Mouse (Mus musculus) embryonic facial prominence, embryonic 13.5 days (tissue): ENCODE measurements around the gene Agk. TPM values are rescaled to one million over a fixed set of nuclear protein-coding genes. Genes with fewer than 3 reads are reported as not detected.

Source experiments
- ATAC-seq: fragments of 200-750 bp; cut with Nextera tagmentation; 2 replicates; pipeline ENCODE4 v1.8.0; 2017; ENCODE audit warnings: low read depth; ENCODE audit not compliant: insufficient number of reproducible peaks, insufficient read depth, low FRiP score, low TSS enrichment
- H3K27ac ChIP-seq: fragments of 300-500 bp; sonication (generic); 2 replicates; pipeline ENCODE4 v1.5.1; 2015; ENCODE audit warnings: moderate library complexity, mild to moderate bottlenecking, inconsistent platforms
- H3K27me3 ChIP-seq: fragments of 300-500 bp; sonication (generic); 2 replicates; pipeline ENCODE4 v1.6.1; 2015; ENCODE audit warnings: mild to moderate bottlenecking, inconsistent platforms
- H3K36me3 ChIP-seq: fragments of 300-500 bp; sonication (generic); 2 replicates; pipeline ENCODE4 v1.6.1; 2015; ENCODE audit warnings: mild to moderate bottlenecking, inconsistent platforms
- H3K4me1 ChIP-seq: fragments of 300-500 bp; sonication (generic); 2 replicates; pipeline ENCODE4 v1.6.1; 2015; ENCODE audit warnings: inconsistent platforms
- H3K4me2 ChIP-seq: fragments of 300-500 bp; sonication (generic); 2 replicates; pipeline ENCODE4 v1.6.1; 2015; ENCODE audit warnings: moderate library complexity, mild to moderate bottlenecking, inconsistent platforms
- H3K4me3 ChIP-seq: fragments of 300-500 bp; sonication (generic); 2 replicates; pipeline ENCODE4 v1.5.1; 2015; ENCODE audit warnings: mild to moderate bottlenecking, inconsistent platforms
- H3K9ac ChIP-seq: fragments of 300-500 bp; sonication (generic); 2 replicates; pipeline ENCODE4 v1.6.1; 2015; ENCODE audit warnings: mild to moderate bottlenecking, inconsistent platforms
- H3K9me3 ChIP-seq: fragments of 300-500 bp; sonication (generic); 2 replicates; pipeline ENCODE4 v1.6.1; 2016; ENCODE audit warnings: inconsistent platforms
- WGBS: fragments of 180-500 bp; shearing (Covaris S2); methylation state at CpG from one replicate; pipeline ENCODE4 v1.1.7; 2015; ENCODE audit warnings: mixed read lengths; 5-methylcytosine and 5-hydroxymethylcytosine counted together
- polyA plus RNA-seq: library from polyadenylated mRNA; unstranded; fragments of >200 nt; fragmentation: Nextera tagmentation; extraction: Ambion mirVana; gene quantifications from 2 replicates; pipeline ENCODE4 v1.2.1, GENCODE M21; 2015

The Agk gene
- polyA plus RNA-seq, 1 experiment from 2014 or later: 52.2 TPM

- no peak overlapping the region for H3K27ac ChIP-seq
- H3K27me3 ChIP-seq: peaks cover 4% of the 10 kb centered on the region
- H3K9me3 ChIP-seq: no peaks in the 10 kb centered on the region
- H3K4me2 ChIP-seq: no peak overlapping the region
- no peak overlapping the region for H3K9ac ChIP-seq
- H3K4me3 ChIP-seq: no peak overlapping the region
- no peaks in the 10 kb centered on the region for H3K36me3 ChIP-seq
- peaks cover 28% of the 10 kb centered on the region for H3K4me1 ChIP-seq
- no peak for ATAC-seq
- 82% methylated on average over 17 of the region's 17 CpGs for whole genome bisulfite sequencing
Measured at GRCm38 (mm10) chr6:40432346-40433275, 107.6 kb downstream of the Agk start.

GRCm38 (mm10) chr6:40434697-40435096 is 109.7 kb downstream of the Agk start:
- H3K27ac ChIP-seq: peak overlapping the region; percentile 76; the same call in 1 of the 2 replicates
- H3K9ac ChIP-seq: peak overlapping the region; percentile 85
- H3K4me1 ChIP-seq: peaks cover 24% of the 10 kb centered on the region
- H3K9me3 ChIP-seq: no peaks in the 10 kb centered on the region
- no peaks in the 10 kb centered on the region for H3K36me3 ChIP-seq
- ATAC-seq: no peak
- 12% methylated on average over 7 of the region's 7 CpGs for WGBS
- peaks cover 16% of the 10 kb centered on the region for H3K27me3 ChIP-seq
- peak overlapping the region; percentile 74 for H3K4me3 ChIP-seq
- peak overlapping the region; percentile 68 for H3K4me2 ChIP-seq

GRCm38 (mm10) chr6:40435151-40436046 is 110.4 kb downstream of the Agk start:
- peak; percentile 46 for ATAC-seq
- peak overlapping the region; percentile 85 for H3K9ac ChIP-seq
- peaks cover 22% of the 10 kb centered on the region for H3K4me1 ChIP-seq
- WGBS: under 1% methylated on average over 68 of the region's 72 CpGs
- peak overlapping the region; percentile 74 for H3K4me3 ChIP-seq
- peaks cover 23% of the 10 kb centered on the region for H3K27me3 ChIP-seq
- H3K9me3 ChIP-seq: no peaks in the 10 kb centered on the region
- H3K4me2 ChIP-seq: peak overlapping the region; percentile 68
- H3K27ac ChIP-seq: peak overlapping the region; percentile 76
- H3K36me3 ChIP-seq: no peaks in the 10 kb centered on the region

GRCm38 (mm10) chr6:40436047-40436483 is 111.1 kb downstream of the Agk start, which contains the start of gene E330009J07Rik:
E330009J07Rik (minus strand) TSS chr6:40436135.
- under 1% methylated on average over 37 of the region's 38 CpGs for WGBS
- ATAC-seq: peak; percentile 88
- H3K9ac ChIP-seq: peak within 1 kb of the TSS; percentile 85
- peaks cover 28% of the 10 kb centered on the region for H3K27me3 ChIP-seq
- H3K36me3 ChIP-seq: no peaks in the 10 kb centered on the region
- peak within 1 kb of the TSS; percentile 76 for H3K27ac ChIP-seq
- H3K9me3 ChIP-seq: no peaks in the 10 kb centered on the region
- H3K4me1 ChIP-seq: peaks cover 20% of the 10 kb centered on the region
- H3K4me3 ChIP-seq: peak within 1 kb of the TSS; percentile 74
- H3K4me2 ChIP-seq: peak within 1 kb of the TSS; percentile 68

GRCm38 (mm10) chr6:40438936-40439335 is 114.0 kb downstream of the Agk start, which contains the start of gene Wee2:
Wee2 (plus strand) TSS chr6:40439088.
- no peak within 1 kb of the TSS for H3K9ac ChIP-seq
- no peak within 1 kb of the TSS for H3K27ac ChIP-seq
- H3K9me3 ChIP-seq: no peaks in the 10 kb centered on the region
- H3K4me1 ChIP-seq: peaks cover 14% of the 10 kb centered on the region
- no peak for ATAC-seq
- H3K36me3 ChIP-seq: no peaks in the 10 kb centered on the region
- whole genome bisulfite sequencing: 78% methylated on average over 5 of the region's 5 CpGs
- no peak within 1 kb of the TSS; the same call in 1 of the 2 replicates for H3K4me2 ChIP-seq
- H3K27me3 ChIP-seq: peaks cover 35% of the 10 kb centered on the region
- H3K4me3 ChIP-seq: no peak within 1 kb of the TSS

GRCm38 (mm10) chr6:40439731-40440130 is 114.8 kb downstream of the Agk start:
- Histone ChIP-seq H3K9ac (no peak overlapping the region), H3K4me2 (no peak overlapping the region; the same call in 1 of the 2 replicates), H3K27ac (no peak overlapping the region), H3K4me3 (no peak overlapping the region), H3K27me3 (peaks cover 35% of the 10 kb centered on the region), H3K36me3 (no peaks in the 10 kb centered on the region), H3K4me1 (peaks cover 7% of the 10 kb centered on the region), H3K9me3 (no peaks in the 10 kb centered on the region)
- WGBS: 45% methylated on average over 12 of the region's 12 CpGs
- no peak for ATAC-seq

- peaks cover under 1% of the 10 kb centered on the region; the same call in 1 of the 2 replicates for H3K4me1 ChIP-seq
- 58% methylated on average over 3 of the region's 3 CpGs for WGBS
- no peak overlapping the region for H3K4me3 ChIP-seq
- no peaks in the 10 kb centered on the region for H3K9me3 ChIP-seq
- ATAC-seq: no peak
- no peak overlapping the region for H3K9ac ChIP-seq
- H3K4me2 ChIP-seq: no peak overlapping the region
- H3K27me3 ChIP-seq: peaks cover 35% of the 10 kb centered on the region
- no peak overlapping the region for H3K27ac ChIP-seq
- no peaks in the 10 kb centered on the region for H3K36me3 ChIP-seq
Measured at GRCm38 (mm10) chr6:40441276-40441675, 116.3 kb downstream of the Agk start.

- no peak for ATAC-seq
- H3K27ac ChIP-seq: no peak overlapping the region
- H3K4me1 ChIP-seq: no peaks in the 10 kb centered on the region
- peaks cover 35% of the 10 kb centered on the region for H3K27me3 ChIP-seq
- no peaks in the 10 kb centered on the region for H3K36me3 ChIP-seq
- H3K4me3 ChIP-seq: no peak overlapping the region
- WGBS: 28% methylated on average over 3 of the region's 3 CpGs
- H3K9me3 ChIP-seq: no peaks in the 10 kb centered on the region
- H3K9ac ChIP-seq: no peak overlapping the region
- no peak overlapping the region for H3K4me2 ChIP-seq
Measured at GRCm38 (mm10) chr6:40441755-40442154, 116.8 kb downstream of the Agk start.

GRCm38 (mm10) chr6:40443281-40443928 is 118.4 kb downstream of the Agk start:
- WGBS: 28% methylated on average over 10 of the region's 10 CpGs
- no peak overlapping the region for H3K4me3 ChIP-seq
- ATAC-seq: no peak
- H3K9me3 ChIP-seq: no peaks in the 10 kb centered on the region
- peaks cover 28% of the 10 kb centered on the region for H3K27me3 ChIP-seq
- no peaks in the 10 kb centered on the region for H3K36me3 ChIP-seq
- no peak overlapping the region for H3K27ac ChIP-seq
- no peak overlapping the region for H3K4me2 ChIP-seq
- H3K4me1 ChIP-seq: no peaks in the 10 kb centered on the region
- H3K9ac ChIP-seq: no peak overlapping the region
